Mouse (Mus musculus): ENCODE results near the gene Misp. TPM values are rescaled to one million over a fixed set of nuclear protein-coding genes. Genes with fewer than 3 reads are reported as not detected.

Misp gene
- polyA plus RNA-seq, 1 experiment from 2014 or later = 0.28 TPM

DNA sequence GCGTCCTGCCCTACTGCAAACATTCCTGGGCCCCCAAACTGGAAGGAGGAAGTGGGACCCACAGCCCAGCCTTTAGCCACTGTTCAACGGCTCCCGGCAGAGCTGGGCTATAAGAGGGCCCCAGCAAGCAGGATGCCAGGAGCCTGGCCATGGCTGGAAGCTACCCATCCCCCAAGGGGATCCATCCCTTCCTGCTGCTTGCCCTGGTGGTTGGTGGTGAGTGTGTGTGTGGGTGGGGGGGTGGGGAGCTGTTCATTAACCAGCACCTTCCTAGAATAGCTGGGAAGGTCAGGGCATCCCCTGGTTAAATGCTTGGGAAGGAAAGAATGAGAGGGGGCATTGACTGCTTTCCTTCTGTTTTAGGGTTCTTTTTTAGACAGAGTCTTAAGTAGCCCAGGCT is 58.7 kb downstream of the Misp start:
- no peak overlapping the region for H3K27ac ChIP-seq
- H3K4me3 ChIP-seq (replicated peaks) = no peak overlapping the region
- H3K9ac ChIP-seq (replicated peaks) = no peak overlapping the region
- H3K4me2 ChIP-seq = no peak overlapping the region
- no peak for ATAC-seq (ENCODE audit: insufficient number of reproducible peaks, insufficient read depth, low FRiP score, low TSS enrichment, low read depth)
- H3K27me3 ChIP-seq = peaks cover 39% of the 10 kb centered on the region
- H3K4me1 ChIP-seq (replicated peaks) = peaks cover 40% of the 10 kb centered on the region
- no peaks in the 10 kb centered on the region for H3K9me3 ChIP-seq
- H3K36me3 ChIP-seq = no peaks in the 10 kb centered on the region
- WGBS = 36% methylated on average over 3 of the region's 3 CpGs

Small RNA genes lying within 50 kb of the gene (microRNA-seq; reads per million reads assigned to microRNA genes)
- not detected for gene Mir6910

Other genes starting within 250 kb of the Misp start
- gene Theg, start 233.7 kb upstream of the Misp start, polyA plus RNA-seq (2016; fragmentation: Nextera tagmentation; extraction: Ambion mirVana) = not detected in 2 replicates
- gene C2cd4c, start 207.0 kb upstream of the Misp start, polyA plus RNA-seq (2016; fragmentation: Nextera tagmentation; extraction: Ambion mirVana) = not detected in 2 replicates
- gene Shc2, start 183.1 kb upstream of the Misp start, polyA plus RNA-seq (2016; fragmentation: Nextera tagmentation; extraction: Ambion mirVana) = 12.0 and 12.2 TPM in 2 replicates
- not detected in 2 replicates for gene Odf3l2, start 175.3 kb upstream of the Misp start, polyA plus RNA-seq (2016; fragmentation: Nextera tagmentation; extraction: Ambion mirVana)
- 7.1 and 7.2 TPM in 2 replicates for gene Madcam1, start 156.4 kb upstream of the Misp start, polyA plus RNA-seq (2016; fragmentation: Nextera tagmentation; extraction: Ambion mirVana)
- 57.6 and 63.1 TPM in 2 replicates for gene Tpgs1, start 151.6 kb upstream of the Misp start, polyA plus RNA-seq (2016; fragmentation: Nextera tagmentation; extraction: Ambion mirVana)
- gene Cdc34, start 138.8 kb upstream of the Misp start, polyA plus RNA-seq (2016; fragmentation: Nextera tagmentation; extraction: Ambion mirVana) = 139 and 149 TPM in 2 replicates
- 0.74 and 1.2 TPM in 2 replicates for gene Gzmm, start 132.0 kb upstream of the Misp start, polyA plus RNA-seq (2016; fragmentation: Nextera tagmentation; extraction: Ambion mirVana)
- gene Bsg, start 116.5 kb upstream of the Misp start, polyA plus RNA-seq (2016; fragmentation: Nextera tagmentation; extraction: Ambion mirVana) = 676 and 680 TPM in 2 replicates
- gene Hcn2, start 104.4 kb upstream of the Misp start, polyA plus RNA-seq (2016; fragmentation: Nextera tagmentation; extraction: Ambion mirVana) = 0.15 TPM in 1 of 2 replicates, not detected in the other
- gene Polrmt, start 74.4 kb upstream of the Misp start, polyA plus RNA-seq (2016; fragmentation: Nextera tagmentation; extraction: Ambion mirVana) = 54.0 and 54.1 TPM in 2 replicates
- 0.24 and 0.60 TPM in 2 replicates for gene Fgf22, start 65.9 kb upstream of the Misp start, polyA plus RNA-seq (2016; fragmentation: Nextera tagmentation; extraction: Ambion mirVana)
- 108 and 113 TPM in 2 replicates for gene Rnf126, start 54.0 kb upstream of the Misp start, polyA plus RNA-seq (2016; fragmentation: Nextera tagmentation; extraction: Ambion mirVana)
- gene Fstl3, start 43.7 kb upstream of the Misp start, polyA plus RNA-seq (2016; fragmentation: Nextera tagmentation; extraction: Ambion mirVana) = 3.0 and 4.0 TPM in 2 replicates
- gene Prss57, start 30.0 kb upstream of the Misp start, polyA plus RNA-seq (2016; fragmentation: Nextera tagmentation; extraction: Ambion mirVana) = not detected in 2 replicates
- 121 TPM in 2 replicates for gene Palm, start 27.4 kb upstream of the Misp start, polyA plus RNA-seq (2016; fragmentation: Nextera tagmentation; extraction: Ambion mirVana)
- 373 and 403 TPM in 2 replicates for gene Ptbp1, start 33.4 kb downstream of the Misp start, polyA plus RNA-seq (2016; fragmentation: Nextera tagmentation; extraction: Ambion mirVana)
- 15.1 and 15.3 TPM in 2 replicates for gene Prtn3, start 53.5 kb downstream of the Misp start, polyA plus RNA-seq (2016; fragmentation: Nextera tagmentation; extraction: Ambion mirVana)
- 157 and 162 TPM in 2 replicates for gene Plppr3, start 53.6 kb downstream of the Misp start, polyA plus RNA-seq (2016; fragmentation: Nextera tagmentation; extraction: Ambion mirVana)
- not detected in 2 replicates for gene Elane, start 65.3 kb downstream of the Misp start, polyA plus RNA-seq (2016; fragmentation: Nextera tagmentation; extraction: Ambion mirVana)
- gene Cfd, start 69.9 kb downstream of the Misp start, polyA plus RNA-seq (2016; fragmentation: Nextera tagmentation; extraction: Ambion mirVana) = not detected in 2 replicates
- 50.8 and 53.7 TPM in 2 replicates for gene Med16, start 87.9 kb downstream of the Misp start, polyA plus RNA-seq (2016; fragmentation: Nextera tagmentation; extraction: Ambion mirVana)
- gene Gm26602, start 89.9 kb downstream of the Misp start, polyA plus RNA-seq (2016; fragmentation: Nextera tagmentation; extraction: Ambion mirVana) = 5.5 and 21.1 TPM in 2 replicates
- 1.1 and 1.2 TPM in 2 replicates for gene Kiss1r, start 96.0 kb downstream of the Misp start, polyA plus RNA-seq (2016; fragmentation: Nextera tagmentation; extraction: Ambion mirVana)
- 149 and 161 TPM in 2 replicates for gene R3hdm4, start 100.2 kb downstream of the Misp start, polyA plus RNA-seq (2016; fragmentation: Nextera tagmentation; extraction: Ambion mirVana)
- 8.4 and 8.6 TPM in 2 replicates for gene Arid3a, start 106.1 kb downstream of the Misp start, polyA plus RNA-seq (2016; fragmentation: Nextera tagmentation; extraction: Ambion mirVana)
- 120 and 122 TPM in 2 replicates for gene Wdr18, start 139.2 kb downstream of the Misp start, polyA plus RNA-seq (2016; fragmentation: Nextera tagmentation; extraction: Ambion mirVana)
- gene Grin3b, start 149.7 kb downstream of the Misp start, polyA plus RNA-seq (2016; fragmentation: Nextera tagmentation; extraction: Ambion mirVana) = 0.54 and 0.68 TPM in 2 replicates
- gene Tmem259, start 163.3 kb downstream of the Misp start, polyA plus RNA-seq (2016; fragmentation: Nextera tagmentation; extraction: Ambion mirVana) = 20.7 and 22.5 TPM in 2 replicates
- gene Cnn2, start 167.6 kb downstream of the Misp start, polyA plus RNA-seq (2016; fragmentation: Nextera tagmentation; extraction: Ambion mirVana) = 216 and 240 TPM in 2 replicates
- gene Abca7, start 175.5 kb downstream of the Misp start, polyA plus RNA-seq (2016; fragmentation: Nextera tagmentation; extraction: Ambion mirVana) = 2.1 and 2.3 TPM in 2 replicates
- gene Arhgap45, start 195.7 kb downstream of the Misp start, polyA plus RNA-seq (2016; fragmentation: Nextera tagmentation; extraction: Ambion mirVana) = 12.5 and 12.6 TPM in 2 replicates
- gene Polr2e, start 218.8 kb downstream of the Misp start, polyA plus RNA-seq (2016; fragmentation: Nextera tagmentation; extraction: Ambion mirVana) = 241 and 251 TPM in 2 replicates
- gene Gpx4, start 226.2 kb downstream of the Misp start, polyA plus RNA-seq (2016; fragmentation: Nextera tagmentation; extraction: Ambion mirVana) = 463 and 494 TPM in 2 replicates

All from limb, embryonic 12.5 days (tissue).